Mouse (Mus musculus): ENCODE measurements around the gene Cd93.

- TF ChIP-seq CTCF (IDR thresholded peaks at IDR 0.05; ENCODE audit: extremely low read depth, insufficient read depth, insufficient read length, insufficient replicate concordance) (no peak), POLR2A (IDR thresholded peaks at IDR 0.05; ENCODE audit: low read depth, low read length) (no peak)
Measured at GRCm38 (mm10) chr2:148449659-148450058, 6.3 kb upstream of the Cd93 start.
